Mouse (Mus musculus): Measurements from ENCODE around the gene Kcnq1. TPM values are rescaled to one million over a fixed set of nuclear protein-coding genes. Genes with fewer than 3 reads are reported as not detected.
A peak's percentile ranks its signal among the peaks of the same experiment; 100 is the strongest.

Gene Kcnq1
- total and polyA plus RNA-seq, 3 experiments, result 0.63 to 0.96 TPM; not detected in 1

- Histone ChIP-seq H3K36me3 (ENCODE audit: control insufficient read depth in 1 of 2, insufficient read depth in 2 of 2, low read length in 2 of 2) (peaks cover 0 to 34% of the 10 kb centered on the region in 2 experiments; a peak in 2 of 4 replicates), H3K27me3 (ENCODE audit: control insufficient read depth in 1 of 2, insufficient read depth in 2 of 2, low read length in 2 of 2) (no peaks in the 10 kb centered on the region), H3K9ac (ENCODE audit: control insufficient read depth, low read depth, low read length, poor library complexity, severe bottlenecking) (no peak overlapping the region), H3K9me3 (replicated peaks; ENCODE audit: insufficient read depth, low read length) (no peaks in the 10 kb centered on the region), H3K4me3 (ENCODE audit: control insufficient read depth in 1 of 2, insufficient read depth in 1 of 2, low read depth in 2 of 2, low read length in 2 of 2) (no peak overlapping the region), H3K79me2 (ENCODE audit: control insufficient read depth, insufficient read depth, low read length, poor library complexity) (no peaks in the 10 kb centered on the region), H3K4me1 (ENCODE audit: control insufficient read depth in 1 of 2, insufficient read depth in 2 of 2, low read length in 2 of 2) (peaks cover 18 to 35% of the 10 kb centered on the region in 2 experiments), H3K27ac (ENCODE audit: control insufficient read depth, low read depth, low read length) (peak overlapping the region; percentile 62)
- TF ChIP-seq GATA1 (IDR thresholded peaks at IDR 0.05; ENCODE audit: low read depth, low read length) (peak; percentile 78), MYB (IDR thresholded peaks at IDR 0.05; ENCODE audit: low read depth, low read length) (peak; percentile 61; the same call in 1 of the 2 replicates), USF1 (IDR thresholded peaks at IDR 0.05; ENCODE audit: low read depth, low read length) (no peak), TBP (IDR thresholded peaks at IDR 0.05; ENCODE audit: low read depth, low read length) (no peak), TAL1 (IDR thresholded peaks at IDR 0.05; ENCODE audit: low read length) (no peak), RCOR1 (IDR thresholded peaks at IDR 0.05; ENCODE audit: low read depth, low read length) (peak; percentile 46; the same call in 1 of the 2 replicates), ZNF384 (IDR thresholded peaks at IDR 0.05; ENCODE audit: low read depth, low read length) (0 out of 2 replicates have a peak, but pooled peaks have one; percentile 9), EP300 (IDR thresholded peaks at IDR 0.05; ENCODE audit: low read depth in 1 of 2, low read length in 2 of 2) (peak; percentile 82 to 84), ETS1 (IDR thresholded peaks at IDR 0.05; ENCODE audit: low read depth, low read length) (peak; percentile 76), E2F4 (IDR thresholded peaks at IDR 0.05; ENCODE audit: borderline replicate concordance, low read depth, low read length) (no peak), BHLHE40 (IDR thresholded peaks at IDR 0.05; ENCODE audit: borderline replicate concordance, low read depth, low read length) (no peak), RAD21 (IDR thresholded peaks at IDR 0.05; ENCODE audit: low read depth, low read length) (no peak), POLR2A (IDR thresholded peaks at IDR 0.05; ENCODE audit: control insufficient read depth in 1 of 2, insufficient read depth in 1 of 2, low read depth in 1 of 2, low read length in 2 of 2, poor library complexity in 1 of 2) (no peak), TCF12 (IDR thresholded peaks at IDR 0.05; ENCODE audit: low read depth, low read length) (peak; percentile 66), MAFK (IDR thresholded peaks at IDR 0.05; ENCODE audit: borderline replicate concordance, low read depth, low read length) (no peak), ZKSCAN1 (IDR thresholded peaks at IDR 0.05; ENCODE audit: low read depth, low read length) (no peak), MAZ (IDR thresholded peaks at IDR 0.05; ENCODE audit: low read depth, low read length) (0 out of 2 replicates have a peak, but pooled peaks have one; percentile 34), POLR2AphosphoS5 (IDR thresholded peaks at IDR 0.05; ENCODE audit: borderline replicate concordance, low read depth, low read length) (no peak), ZMIZ1 (IDR thresholded peaks at IDR 0.05; ENCODE audit: low read depth, low read length) (no peak)
- DNase-seq (ENCODE audit: low read depth, low spot score), result peak; percentile 62
Measured at GRCm38 (mm10) chr7:143167275-143167674, 61.1 kb downstream of the Kcnq1 start.

- Histone ChIP-seq H3K79me2 (ENCODE audit: control insufficient read depth, insufficient read depth, low read length, poor library complexity) (no peaks in the 10 kb centered on the region), H3K9ac (ENCODE audit: control insufficient read depth, low read depth, low read length, poor library complexity, severe bottlenecking) (no peak overlapping the region), H3K9me3 (replicated peaks; ENCODE audit: insufficient read depth, low read length) (no peaks in the 10 kb centered on the region), H3K4me1 (ENCODE audit: control insufficient read depth in 1 of 2, insufficient read depth in 2 of 2, low read length in 2 of 2) (peaks cover 18 to 35% of the 10 kb centered on the region in 2 experiments), H3K4me3 (ENCODE audit: control insufficient read depth in 1 of 2, insufficient read depth in 1 of 2, low read depth in 2 of 2, low read length in 2 of 2) (no peak overlapping the region), H3K27ac (ENCODE audit: control insufficient read depth, low read depth, low read length) (peak overlapping the region; percentile 22), H3K36me3 (ENCODE audit: control insufficient read depth in 1 of 2, insufficient read depth in 2 of 2, low read length in 2 of 2) (peaks cover 0 to 34% of the 10 kb centered on the region in 2 experiments; a peak in 2 of 4 replicates), H3K27me3 (ENCODE audit: control insufficient read depth in 1 of 2, insufficient read depth in 2 of 2, low read length in 2 of 2) (no peaks in the 10 kb centered on the region)
- peak; percentile 38 for DNase-seq (ENCODE audit: low read depth, low spot score)
- TF ChIP-seq TAL1 (IDR thresholded peaks at IDR 0.05; ENCODE audit: low read length) (0 out of 2 replicates have a peak, but pooled peaks have one; percentile 22), CTCF (IDR thresholded peaks at IDR 0.05 in 2 of 3, conservative IDR thresholded peaks at IDR 0.05 in 1 of 3; ENCODE audit: control insufficient read depth in 1 of 3, insufficient read depth in 1 of 3, low read depth in 2 of 3, low read length in 3 of 3, poor library complexity in 1 of 3, severe bottlenecking in 1 of 3) (peak in 1 of 3 experiments; percentile 28; a peak in 1 of 6 replicates), ZMIZ1 (IDR thresholded peaks at IDR 0.05; ENCODE audit: low read depth, low read length) (no peak), GATA1 (IDR thresholded peaks at IDR 0.05; ENCODE audit: low read depth, low read length) (peak; percentile 83), MAFK (IDR thresholded peaks at IDR 0.05; ENCODE audit: borderline replicate concordance, low read depth, low read length) (no peak), ETS1 (IDR thresholded peaks at IDR 0.05; ENCODE audit: low read depth, low read length) (peak; percentile 59), EP300 (IDR thresholded peaks at IDR 0.05; ENCODE audit: low read depth in 1 of 2, low read length in 2 of 2) (peak; percentile 69 to 73), POLR2AphosphoS2 (IDR thresholded peaks at IDR 0.05; ENCODE audit: low read length) (no peak), TCF12 (IDR thresholded peaks at IDR 0.05; ENCODE audit: low read depth, low read length) (peak; percentile 88)
Measured at GRCm38 (mm10) chr7:143169371-143169770, 63.2 kb downstream of the Kcnq1 start.

All from MEL (cell line).